9 mouse cellular contexts compared by ENCODE assay signal in the genomic region with DNA sequence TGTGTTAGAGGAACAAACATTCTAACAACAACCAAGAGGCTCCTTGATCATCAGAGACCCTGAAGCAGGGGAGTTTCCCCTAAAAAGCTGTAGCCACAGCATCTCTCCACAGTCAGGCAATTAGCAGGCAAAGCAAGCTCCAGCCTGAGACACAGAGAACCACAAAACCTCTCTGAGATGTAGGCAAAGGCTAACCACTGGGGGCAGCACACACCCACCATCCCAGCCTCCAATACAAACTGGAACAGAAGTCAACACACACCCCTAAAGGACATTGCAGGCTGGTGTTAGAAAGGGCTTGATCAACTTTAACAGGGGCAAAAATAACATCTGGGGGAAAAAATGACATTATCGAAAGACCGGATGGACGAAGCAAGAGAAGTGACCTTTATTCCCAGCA. TPM values are rescaled to one million over a fixed set of nuclear protein-coding genes. Genes with fewer than 3 reads are reported as not detected.
A peak's percentile ranks its signal among the peaks of the same experiment; 100 is the strongest.
DNase-seq lines count a peak whose midpoint lies in the region; ATAC-seq and TF ChIP-seq lines count a peak whose summit lies in the region.
"Had no signal": no experiment of that assay in that cellular context is flagged by ENCODE, and none has a peak within 500 bp of the region (broad histone marks: within the 10 kb centered on the region; RNA-seq: fewer than 3 reads in every experiment).

No protein-coding gene starts in this region.

- no peaks in the 10 kb centered on the region for H3K9me3 ChIP-seq in liver, embryonic 12.5 days (replicated peaks)
- H3K9me3 ChIP-seq in embryonic facial prominence, embryonic 10.5 days, result no peaks in the 10 kb centered on the region
- no peaks in the 10 kb centered on the region for H3K9me3 ChIP-seq in liver, postnatal 0 days (ENCODE audit: low read length)

- no peak overlapping the region for H3K27ac ChIP-seq in liver, adult 2 months (replicated peaks; ENCODE audit: insufficient read depth, low read depth, low read length)
- no peak overlapping the region for H3K27ac ChIP-seq in liver, embryonic 12.5 days
- H3K27ac ChIP-seq in embryonic facial prominence, embryonic 10.5 days (replicated peaks), result no peak overlapping the region
- no peak overlapping the region for H3K27ac ChIP-seq in liver, postnatal 0 days (ENCODE audit: low read depth)

- peak; percentile 51; the same call in 1 of the 2 replicates for TF ChIP-seq CTCF in liver, adult 2 months (IDR thresholded peaks at IDR 0.05; ENCODE audit: low read depth, low read length)
- TF ChIP-seq CTCF in liver, postnatal 0 days (IDR thresholded peaks at IDR 0.05; ENCODE audit: low read depth), result peak; percentile 75

- TF ChIP-seq EP300 in liver, postnatal 0 days (IDR thresholded peaks at IDR 0.05; ENCODE audit: low read depth), result no peak

- ATAC-seq in liver, embryonic 12.5 days, result no peak; the same call in 1 of the 2 replicates
- ATAC-seq in liver, postnatal 0 days, result peak; percentile 71; the same call in 1 of the 2 replicates

- TF ChIP-seq POLR2A in liver, adult 2 months (IDR thresholded peaks at IDR 0.05; ENCODE audit: extremely low read depth, insufficient read depth, low read length), result no peak

- peaks cover 4% of the 10 kb centered on the region for H3K4me1 ChIP-seq in liver, adult 2 months (ENCODE audit: control insufficient read depth, insufficient read depth, low read length)
- 0 out of 2 replicates have a peak, but pooled peaks cover 9% of the 10 kb centered on the region for H3K4me1 ChIP-seq in liver, embryonic 12.5 days
- H3K4me1 ChIP-seq in embryonic facial prominence, embryonic 10.5 days, result peaks cover 40% of the 10 kb centered on the region
- H3K4me1 ChIP-seq in liver, postnatal 0 days (ENCODE audit: insufficient read depth), result peaks cover 4% of the 10 kb centered on the region; the same call in 1 of the 2 replicates

- no peaks in the 10 kb centered on the region for H3K27me3 ChIP-seq in liver, adult 2 months (ENCODE audit: control insufficient read depth, insufficient read depth, low read length)
- no peaks in the 10 kb centered on the region for H3K27me3 ChIP-seq in liver, embryonic 12.5 days (replicated peaks)
- H3K27me3 ChIP-seq in embryonic facial prominence, embryonic 10.5 days (replicated peaks; ENCODE audit: low read depth, poor library complexity, severe bottlenecking), result no peaks in the 10 kb centered on the region
- no peaks in the 10 kb centered on the region for H3K27me3 ChIP-seq in liver, postnatal 0 days (ENCODE audit: insufficient read depth, low read length)

- no peak overlapping the region for H3K9ac ChIP-seq in liver, adult 2 months (ENCODE audit: low read depth, low read length)
- H3K9ac ChIP-seq in liver, embryonic 12.5 days, result no peak overlapping the region
- no peak overlapping the region for H3K9ac ChIP-seq in liver, postnatal 0 days (replicated peaks)

- H3K79me2 ChIP-seq in liver, adult 2 months (ENCODE audit: control insufficient read depth, insufficient read depth, low read length), result peaks cover 17% of the 10 kb centered on the region

- peak; percentile 48 for DNase-seq in adrenal gland, adult 2 months
- no peak for DNase-seq in adrenal gland, adult 18-20 months (ENCODE audit: low spot score in 2 of 2)
- DNase-seq in liver, adult 2 months (ENCODE audit: extremely low read depth, low read depth, low spot score), result peak; percentile 14
- DNase-seq in embryonic facial prominence, embryonic 10.5 days (ENCODE audit: low spot score), result peak; percentile 35
- DNase-seq in liver, postnatal 0 days, result peak; percentile 57
- peak; percentile 59 for DNase-seq in testis, postnatal 10 days (ENCODE audit: low spot score)
- DNase-seq in ovary, postnatal 14 days (ENCODE audit: low spot score), result no peak

- 31% methylated on average over 3 of the region's 3 CpGs for WGBS in liver, adult 2 months
- WGBS in liver, embryonic 12.5 days (ENCODE audit: insufficient replicate concordance), result 65% methylated on average over 3 of the region's 3 CpGs
- 62% methylated on average over 3 of the region's 3 CpGs for WGBS in embryonic facial prominence, embryonic 10.5 days
- 61% methylated on average over 3 of the region's 3 CpGs for WGBS in liver, postnatal 0 days (ENCODE audit: insufficient replicate concordance)

- no peak overlapping the region for H3K4me3 ChIP-seq in liver, adult 2 months (ENCODE audit: insufficient read depth, low read depth, low read length)
- H3K4me3 ChIP-seq in liver, embryonic 12.5 days, result no peak overlapping the region
- no peak overlapping the region for H3K4me3 ChIP-seq in embryonic facial prominence, embryonic 10.5 days
- H3K4me3 ChIP-seq in liver, postnatal 0 days (ENCODE audit: low read depth, low read length), result no peak overlapping the region
- H3K4me3 ChIP-seq: myocyte had no signal

- H3K36me3 ChIP-seq in liver, adult 2 months (ENCODE audit: control insufficient read depth, insufficient read depth, low read length), result no peaks in the 10 kb centered on the region
- H3K36me3 ChIP-seq in liver, embryonic 12.5 days, result peaks cover 26% of the 10 kb centered on the region
- peaks cover 18% of the 10 kb centered on the region for H3K36me3 ChIP-seq in embryonic facial prominence, embryonic 10.5 days (replicated peaks)
- peaks cover 7% of the 10 kb centered on the region for H3K36me3 ChIP-seq in liver, postnatal 0 days (replicated peaks; ENCODE audit: insufficient read depth, low read length)

- H3K4me2 ChIP-seq in liver, embryonic 12.5 days, result no peak overlapping the region
- no peak overlapping the region for H3K4me2 ChIP-seq in liver, postnatal 0 days (ENCODE audit: low read depth, low read length)

RNA-seq across cellular contexts. Expression of a gene that starts 20.1 kb away (rescaled TPM):
- total RNA-seq in adrenal gland, adult 2 months (2021), result 10 to 100 TPM; 60.0 to 60.4 TPM
- polyA plus RNA-seq in adrenal gland, adult 2 months (2012; rRNA removed), result 40.7 and 46.7 TPM in 2 replicates
- total RNA-seq in adrenal gland, adult 18-20 months (2021), result 10 to 100 TPM; 47.7 to 58.3 TPM
- total RNA-seq in liver, adult 2 months (2014; rRNA removed), result 12.8 and 14.8 TPM in 2 replicates
- 9.0 and 9.3 TPM in 2 replicates for polyA plus RNA-seq in liver, adult 2 months (2012; rRNA removed)
- polyA plus RNA-seq in liver, embryonic 12.5 days (2016; fragmentation: Nextera tagmentation; extraction: Ambion mirVana), result 58.2 and 58.8 TPM in 2 replicates
- 103 and 113 TPM in 2 replicates for polyA plus RNA-seq in embryonic facial prominence, embryonic 10.5 days (2016; fragmentation: Nextera tagmentation; extraction: Ambion mirVana)
- 30.9 and 31.8 TPM in 2 replicates for polyA plus RNA-seq in liver, postnatal 0 days (2015; fragmentation: Nextera tagmentation; extraction: Ambion mirVana)

RNA-seq across cellular contexts. Expression of a gene that starts 41.5 kb away (rescaled TPM):
- 10 to 100 TPM; 18.3 to 26.8 TPM for total RNA-seq in adrenal gland, adult 2 months (2021)
- polyA plus RNA-seq in adrenal gland, adult 2 months (2012; rRNA removed), result 45.4 and 56.5 TPM in 2 replicates
- 10 to 100 TPM; 24.9 to 29.0 TPM for total RNA-seq in adrenal gland, adult 18-20 months (2021)
- total RNA-seq in liver, adult 2 months (2014; rRNA removed), result 6.6 and 7.4 TPM in 2 replicates
- polyA plus RNA-seq in liver, adult 2 months (2012; rRNA removed), result 12.6 and 14.2 TPM in 2 replicates
- polyA plus RNA-seq in liver, embryonic 12.5 days (2016; fragmentation: Nextera tagmentation; extraction: Ambion mirVana), result 11.6 and 11.7 TPM in 2 replicates
- polyA plus RNA-seq in embryonic facial prominence, embryonic 10.5 days (2016; fragmentation: Nextera tagmentation; extraction: Ambion mirVana), result 20.7 and 21.0 TPM in 2 replicates
- 11.0 and 12.7 TPM in 2 replicates for polyA plus RNA-seq in liver, postnatal 0 days (2015; fragmentation: Nextera tagmentation; extraction: Ambion mirVana)

Comparison
In these comparisons a context has a peak if more than half of its experiments do, and no peak if none do; other contexts are left out.
1. DNase-seq: peak in adrenal gland, adult 2 months (single experiment), liver, adult 2 months (single experiment), embryonic facial prominence, embryonic 10.5 days (single experiment), liver, postnatal 0 days (single experiment) and testis, postnatal 10 days (single experiment); none in adrenal gland, adult 18-20 months (0 of 2) and ovary, postnatal 14 days (single experiment).